Mouse (Mus musculus): ENCODE measurements around the gene 4931429L15Rik.

4931429L15Rik gene

DNA sequence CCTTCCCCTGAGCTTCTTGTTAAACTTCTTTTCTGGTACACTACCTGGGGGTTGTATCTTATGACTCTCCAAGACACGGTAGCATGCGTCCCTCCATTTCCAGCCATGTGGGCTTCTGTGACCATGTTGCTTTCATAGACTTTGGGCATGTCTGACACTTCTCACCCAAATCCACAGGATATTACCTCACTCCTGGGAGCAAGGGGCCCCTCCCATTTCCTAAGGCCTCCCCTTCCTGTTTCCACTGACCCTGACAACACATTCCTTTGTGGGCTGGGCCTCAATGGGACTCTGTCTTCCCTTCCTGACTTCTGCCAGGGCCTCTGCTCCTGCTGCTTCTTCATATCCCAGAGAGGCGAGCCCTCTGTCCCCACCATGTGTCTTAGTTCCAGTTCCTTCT lies 62.2 kb downstream of the 4931429L15Rik start:
- no peak for DNase-seq (ENCODE audit: low spot score)

DNA sequence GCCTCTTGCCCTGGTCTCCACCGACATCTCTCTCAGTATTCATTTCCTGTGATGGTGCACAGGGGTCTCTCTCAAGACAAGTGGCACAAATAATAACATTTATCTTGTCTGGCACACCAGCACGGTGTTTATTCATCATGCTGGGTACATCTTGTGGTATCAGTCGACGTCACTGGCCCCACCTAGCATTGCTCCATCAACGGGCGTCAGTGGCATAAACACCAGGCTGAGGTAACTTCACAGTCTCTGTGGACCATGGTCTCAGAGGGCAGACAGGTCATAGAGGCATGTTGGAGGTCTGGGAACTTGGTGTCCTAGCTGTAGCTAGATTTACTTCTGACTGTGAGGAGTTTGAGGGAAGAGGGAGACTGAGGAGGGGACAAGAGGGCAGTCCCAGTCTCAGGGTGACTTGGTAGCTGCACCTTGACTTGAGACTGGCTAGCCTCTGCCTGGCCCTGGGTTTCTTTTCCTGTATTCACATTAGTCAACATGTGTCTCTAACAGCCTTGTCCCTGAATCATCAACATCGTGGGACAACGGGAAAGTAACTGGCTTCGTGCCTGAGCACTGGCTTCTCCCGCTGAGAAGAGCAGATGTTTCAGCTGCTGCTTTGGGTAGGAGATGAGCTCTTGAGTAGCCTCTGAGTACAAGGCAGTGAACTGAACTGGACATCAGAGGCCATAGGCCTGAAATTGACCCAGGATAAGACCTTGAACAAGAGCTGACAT lies 63.0 kb downstream of the 4931429L15Rik start:
- no peak for DNase-seq (ENCODE audit: low spot score)

DNA sequence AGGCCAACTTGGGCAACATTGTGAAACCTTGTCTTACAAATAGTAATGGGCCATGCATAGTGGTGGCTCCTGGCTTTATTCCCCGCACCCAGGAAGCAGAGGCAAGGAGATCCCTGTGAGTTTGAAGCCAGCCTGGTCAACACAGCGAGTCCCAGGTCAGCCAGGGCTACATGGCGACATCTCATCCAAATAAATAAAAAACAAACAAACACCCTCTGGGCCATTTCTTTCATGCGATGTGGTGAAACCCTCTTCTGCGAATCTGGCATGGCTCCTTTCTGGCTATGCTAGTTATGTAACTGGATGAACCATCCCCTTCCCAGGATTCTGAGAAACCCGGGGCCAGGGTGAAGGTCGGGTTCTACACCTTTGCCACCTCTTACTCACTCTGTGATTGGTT lies 63.6 kb downstream of the 4931429L15Rik start:
- DNase-seq (ENCODE audit: low spot score), result no peak

All from urinary bladder, postnatal 25 days (tissue).